Mouse (Mus musculus) megakaryocyte-erythroid progenitor cell, adult 5 weeks (primary cell): Measurements from ENCODE around the gene Klrc2. TPM values are rescaled to one million over a fixed set of nuclear protein-coding genes. Genes with fewer than 3 reads are reported as not detected.

Source experiments
- polyA plus RNA-seq: library from polyadenylated mRNA; stranded (reverse); fragments of >175 nt; gene quantifications from 2 replicates; pipeline ENCODE4 v1.2.3, GENCODE M21; 2012

The Klrc2 gene
- 0.11 TPM in 1 of 2 replicates, not detected in the other for polyA plus RNA-seq

DNA sequence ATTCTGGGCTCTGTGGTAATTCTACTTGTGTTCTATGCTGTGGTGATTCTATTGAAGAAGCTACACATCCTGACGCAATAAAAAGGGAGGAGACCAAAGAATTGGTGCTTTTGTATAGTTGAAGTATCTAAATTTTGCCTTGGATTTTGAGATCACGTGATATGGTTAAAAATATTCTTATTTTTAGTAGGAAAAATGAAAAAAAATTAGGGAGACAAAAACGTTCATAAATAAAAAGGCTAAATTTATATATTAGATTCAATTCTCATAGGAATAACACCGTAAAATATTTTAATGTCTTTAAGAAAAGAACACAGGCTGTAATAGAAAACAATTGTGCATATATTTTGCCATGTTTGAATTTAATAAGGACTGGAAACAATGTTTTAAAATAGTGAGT is at the start of gene Klrc2:
Gene Klrc2 (minus strand): TSS at position 101 of the 400 bp plus-strand sequence.

DNA sequence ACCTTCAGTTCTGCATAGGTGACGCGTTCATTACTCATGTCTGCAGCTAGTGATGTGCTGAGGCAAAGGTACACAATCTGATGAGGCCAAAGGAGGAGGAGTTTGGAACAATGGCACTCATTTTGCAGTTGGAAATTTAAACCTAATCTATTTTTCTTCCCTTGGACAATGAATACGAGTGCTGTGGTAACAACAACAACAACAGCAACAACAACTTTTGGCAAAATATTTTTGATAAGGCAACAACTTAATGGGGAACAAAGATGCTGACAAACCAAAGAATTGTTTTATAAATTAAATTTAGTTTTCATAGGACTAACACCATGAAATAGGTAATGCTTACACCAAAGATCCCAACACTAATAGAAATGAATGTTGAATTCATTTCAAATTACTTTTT is 18.4 kb upstream of the Klrc2 start, which contains the start of gene Klrc1:
Gene Klrc1 (minus strand): TSS at position 101 of the 400 bp plus-strand sequence.

GRCm38 (mm10) chr6:129643237-129643636 is 17.3 kb downstream of the Klrc2 start, which contains the start of gene Klrc3:
TSS of gene Klrc3 (minus strand) at chr6:129643337.

DNA sequence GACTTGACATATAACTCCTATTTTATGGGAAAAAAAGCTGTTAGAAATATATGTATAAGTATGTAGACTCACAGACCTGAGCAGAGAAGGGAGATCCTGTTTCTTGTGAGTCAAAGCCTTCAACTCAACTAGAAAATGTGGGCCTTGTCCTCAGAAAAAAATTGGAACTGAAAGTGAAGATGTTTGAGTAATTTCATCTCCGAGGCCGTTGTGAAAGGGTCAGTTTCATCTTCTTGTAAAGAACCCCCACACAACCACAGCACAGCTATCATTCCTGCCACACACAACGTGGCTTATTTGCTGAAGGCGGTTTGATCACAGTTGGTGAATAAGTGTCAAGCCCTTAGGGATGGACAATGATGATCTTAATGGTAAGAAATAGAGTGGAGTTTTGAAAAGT is 36.8 kb downstream of the Klrc2 start, which contains the start of gene Klrk1:
Gene Klrk1 (minus strand): TSS at position 130 of the 400 bp plus-strand sequence.

Other genes starting within 250 kb of the Klrc2 start
- 0.06 TPM in 1 of 2 replicates, not detected in the other for gene Clec1a, start 208.7 kb downstream of the Klrc2 start, polyA plus RNA-seq
- gene Olr1, start 153.5 kb downstream of the Klrc2 start, polyA plus RNA-seq: 0.44 and 0.61 TPM in 2 replicates
- not detected in 2 replicates for gene Tmem52b, start 148.1 kb downstream of the Klrc2 start, polyA plus RNA-seq
- 89.6 and 129 TPM in 2 replicates for gene Gabarapl1, start 127.5 kb downstream of the Klrc2 start, polyA plus RNA-seq
- gene Klre1, start 82.8 kb downstream of the Klrc2 start, polyA plus RNA-seq: 0.05 TPM in 1 of 2 replicates, not detected in the other
- 0.19 and 0.37 TPM in 2 replicates for gene Klrd1, start 68.9 kb downstream of the Klrc2 start, polyA plus RNA-seq
- 0.39 and 0.74 TPM in 2 replicates for gene Klrk1, start 36.8 kb downstream of the Klrc2 start, polyA plus RNA-seq
- gene Klrc3, start 17.4 kb downstream of the Klrc2 start, polyA plus RNA-seq: 0.24 TPM in 1 of 2 replicates, not detected in the other
- 0.23 and 1.00 TPM in 2 replicates for gene Klrc1, start 18.3 kb upstream of the Klrc2 start, polyA plus RNA-seq
- not detected in 2 replicates for gene Klri1, start 56.4 kb upstream of the Klrc2 start, polyA plus RNA-seq
- 0.01 and 0.03 TPM in 2 replicates for gene Klri2, start 79.8 kb upstream of the Klrc2 start, polyA plus RNA-seq
- gene Gm156, start 123.6 kb upstream of the Klrc2 start, polyA plus RNA-seq: not detected in 2 replicates
- not detected in 2 replicates for gene Gm17631, start 202.0 kb upstream of the Klrc2 start, polyA plus RNA-seq
- gene Klra17, start 216.0 kb upstream of the Klrc2 start, polyA plus RNA-seq: 0.07 TPM in 1 of 2 replicates, not detected in the other